Mouse (Mus musculus) urinary bladder, postnatal 25 days (tissue): Measurements from ENCODE around the gene Magi1.

Source experiments
- DNase-seq: peaks from one replicate; pipeline ENCODE4 v3.0.0; 2022; ENCODE audit warnings: low spot score

Magi1 gene

GRCm38 (mm10) chr6:93727630-93728178 lies 556.0 kb downstream of the Magi1 start:
- no peak for DNase-seq

- DNase-seq, result no peak
These were observed 556.8 kb downstream of the Magi1 start for GRCm38 (mm10) chr6:93726829-93727455.

- DNase-seq, result no peak
These were observed 557.6 kb downstream of the Magi1 start for GRCm38 (mm10) chr6:93726121-93726520.

GRCm38 (mm10) chr6:93724749-93725148 lies 559.0 kb downstream of the Magi1 start:
- no peak for DNase-seq

GRCm38 (mm10) chr6:93723226-93723625 lies 560.5 kb downstream of the Magi1 start:
- no peak for DNase-seq

- DNase-seq, result no peak
These were observed 564.2 kb downstream of the Magi1 start for GRCm38 (mm10) chr6:93719532-93719931.

GRCm38 (mm10) chr6:93718385-93718784 lies 565.3 kb downstream of the Magi1 start:
- no peak for DNase-seq

- no peak for DNase-seq
These were observed 565.8 kb downstream of the Magi1 start for GRCm38 (mm10) chr6:93717826-93718375.

- DNase-seq, result no peak
These were observed 566.8 kb downstream of the Magi1 start for GRCm38 (mm10) chr6:93716686-93717625.

- no peak for DNase-seq
These were observed 568.2 kb downstream of the Magi1 start for GRCm38 (mm10) chr6:93715181-93716180.

GRCm38 (mm10) chr6:93704350-93704749 lies 579.4 kb downstream of the Magi1 start:
- no peak for DNase-seq

GRCm38 (mm10) chr6:93699436-93699835 lies 584.3 kb downstream of the Magi1 start:
- no peak for DNase-seq

- DNase-seq, result no peak
These were observed 585.8 kb downstream of the Magi1 start for GRCm38 (mm10) chr6:93697956-93698355.

- DNase-seq, result no peak
These were observed 605.0 kb downstream of the Magi1 start for GRCm38 (mm10) chr6:93678766-93679165.

GRCm38 (mm10) chr6:93666731-93667130 lies 617.0 kb downstream of the Magi1 start:
- DNase-seq, result no peak

GRCm38 (mm10) chr6:93665056-93665805 lies 618.5 kb downstream of the Magi1 start:
- no peak for DNase-seq

GRCm38 (mm10) chr6:93661139-93661538 lies 622.6 kb downstream of the Magi1 start:
- DNase-seq, result no peak

- DNase-seq, result no peak
These were observed 624.2 kb downstream of the Magi1 start for GRCm38 (mm10) chr6:93659534-93659933.

GRCm38 (mm10) chr6:93657187-93657974 lies 626.3 kb downstream of the Magi1 start:
- DNase-seq, result peak; percentile 67
